In genomic region chr7:90301942-90302646, GRCm38 (mm10) we compare ENCODE assay signal across 8 mouse cellular contexts. TPM values are rescaled to one million over a fixed set of nuclear protein-coding genes. Genes with fewer than 3 reads are reported as not detected.
DNase-seq lines count a peak whose midpoint lies in the region; ATAC-seq and TF ChIP-seq lines count a peak whose summit lies in the region.

Gene Sytl2, plus strand, starts transcription at chr7:90302252.

- peak within 1 kb of the TSS; percentile 54 for H3K9ac ChIP-seq in heart, postnatal 0 days (replicated peaks; ENCODE audit: low read depth, low read length)
- peak within 1 kb of the TSS; percentile 64 for H3K9ac ChIP-seq in neural tube, embryonic 15.5 days (replicated peaks)

- no peak within 1 kb of the TSS for H3K27ac ChIP-seq in embryonic fibroblast, embryonic 13.5 days (ENCODE audit: insufficient read depth, low read length)
- H3K27ac ChIP-seq in heart, postnatal 0 days (ENCODE audit: low read depth) = no peak within 1 kb of the TSS
- H3K27ac ChIP-seq in neural tube, embryonic 15.5 days (replicated peaks) = no peak within 1 kb of the TSS

- peak within 1 kb of the TSS; percentile 91 for H3K4me2 ChIP-seq in heart, postnatal 0 days (ENCODE audit: low read depth, low read length)
- peak within 1 kb of the TSS; percentile 99 for H3K4me2 ChIP-seq in neural tube, embryonic 15.5 days

- TF ChIP-seq POLR2A in embryonic fibroblast, embryonic 13.5 days (IDR thresholded peaks at IDR 0.05; ENCODE audit: low read depth, low read length) = peak; percentile 31; the same call in 1 of the 2 replicates
- TF ChIP-seq POLR2A in lung, adult 2 months (IDR thresholded peaks at IDR 0.05; ENCODE audit: borderline replicate concordance, extremely low read depth, low read depth, low read length) = no peak; the same call in 1 of the 2 replicates

- H3K27me3 ChIP-seq in C2C12 (ENCODE audit: control insufficient read depth, insufficient read depth, insufficient read length) = no peaks in the 10 kb centered on the region
- H3K27me3 ChIP-seq in heart, postnatal 0 days (ENCODE audit: control insufficient read depth, insufficient read depth, low read length) = 0 out of 2 replicates have a peak, but pooled peaks cover 2% of the 10 kb centered on the region
- peaks cover 30% of the 10 kb centered on the region for H3K27me3 ChIP-seq in neural tube, embryonic 15.5 days (replicated peaks)

- no peaks in the 10 kb centered on the region for H3K36me3 ChIP-seq in C2C12 (ENCODE audit: control insufficient read depth, insufficient read depth)
- H3K36me3 ChIP-seq in heart, postnatal 0 days (replicated peaks; ENCODE audit: control insufficient read depth, insufficient read depth, low read length) = no peaks in the 10 kb centered on the region
- no peaks in the 10 kb centered on the region for H3K36me3 ChIP-seq in neural tube, embryonic 15.5 days

- peak; percentile 80 for ATAC-seq in heart, postnatal 0 days (ENCODE audit: insufficient read depth, low read depth)
- peak; percentile 86 for ATAC-seq in neural tube, embryonic 15.5 days (ENCODE audit: low FRiP score)

- H3K9me3 ChIP-seq in heart, postnatal 0 days (replicated peaks; ENCODE audit: control insufficient read depth, low read length) = no peaks in the 10 kb centered on the region
- no peaks in the 10 kb centered on the region for H3K9me3 ChIP-seq in neural tube, embryonic 15.5 days (replicated peaks)

- no peak for TF ChIP-seq CTCF in C2C12 (IDR thresholded peaks at IDR 0.05; ENCODE audit: control insufficient read depth, insufficient read depth, insufficient read length)
- peak; percentile 14; the same call in 1 of the 2 replicates for TF ChIP-seq CTCF in embryonic fibroblast, embryonic 13.5 days (IDR thresholded peaks at IDR 0.05; ENCODE audit: borderline replicate concordance, insufficient read depth, low read length)
- TF ChIP-seq CTCF in heart, postnatal 0 days (IDR thresholded peaks at IDR 0.05; ENCODE audit: low read depth) = 0 out of 2 replicates have a peak, but pooled peaks have one; percentile 12
- TF ChIP-seq CTCF in lung, adult 2 months (IDR thresholded peaks at IDR 0.05; ENCODE audit: insufficient read depth, low read length) = no peak

- H3K79me3 ChIP-seq in C2C12 (ENCODE audit: low read depth) = peaks cover 10% of the 10 kb centered on the region

- H3K79me2 ChIP-seq in C2C12 (ENCODE audit: control insufficient read depth, insufficient read depth) = peaks cover 16% of the 10 kb centered on the region

- 5% methylated on average over 43 of the region's 43 CpGs for WGBS in heart, postnatal 0 days
- WGBS in lung, adult 2 months = 3% methylated on average over 43 of the region's 43 CpGs
- WGBS in neural tube, embryonic 15.5 days = 1% methylated on average over 41 of the region's 43 CpGs

- peaks cover 3% of the 10 kb centered on the region; the same call in 1 of the 2 replicates for H3K4me1 ChIP-seq in embryonic fibroblast, embryonic 13.5 days (ENCODE audit: control insufficient read depth, insufficient read depth, low read length)
- H3K4me1 ChIP-seq in heart, postnatal 0 days (ENCODE audit: control insufficient read depth, insufficient read depth) = no peaks in the 10 kb centered on the region
- H3K4me1 ChIP-seq in lung, adult 2 months (ENCODE audit: control insufficient read depth, insufficient read depth, low read length) = peaks cover under 1% of the 10 kb centered on the region
- peaks cover 7% of the 10 kb centered on the region for H3K4me1 ChIP-seq in neural tube, embryonic 15.5 days

- peak within 1 kb of the TSS; percentile 85 for H3ac ChIP-seq in C2C12 (ENCODE audit: control insufficient read depth, insufficient read length, low read depth)

- no peak for TF ChIP-seq EP300 in heart, postnatal 0 days (IDR thresholded peaks at IDR 0.05; ENCODE audit: low read depth)

- peak; percentile 72 to 79 for DNase-seq in adrenal gland, postnatal 36 days
- peak; percentile 49 for DNase-seq in heart, postnatal 0 days (ENCODE audit: low spot score)
- peak; percentile 69 to 86 for DNase-seq in kidney, postnatal 25 days
- peak; percentile 55 for DNase-seq in lung, adult 2 months
- peak; percentile 62 to 69 for DNase-seq in thymus, adult 18-20 months

- H3K4me3 ChIP-seq in C2C12 (ENCODE audit: insufficient read depth, poor library complexity, severe bottlenecking) = peak within 1 kb of the TSS; percentile 42
- H3K4me3 ChIP-seq in embryonic fibroblast, embryonic 13.5 days (ENCODE audit: insufficient read depth, low read length) = peak within 1 kb of the TSS; percentile 61
- H3K4me3 ChIP-seq in heart, postnatal 0 days (ENCODE audit: low read depth, low read length) = peak within 1 kb of the TSS; percentile 59
- peak within 1 kb of the TSS; percentile 74 for H3K4me3 ChIP-seq in lung, adult 2 months (replicated peaks; ENCODE audit: extremely low read depth, low read depth, low read length)
- H3K4me3 ChIP-seq in neural tube, embryonic 15.5 days (replicated peaks) = peak within 1 kb of the TSS; percentile 67

TF ChIP-seq in C2C12, 6 proteins besides CTCF, POLR2A, EP300 and RAD21:
- TF ChIP-seq USF1 (IDR thresholded peaks at IDR 0.05; ENCODE audit: low read depth) (no peak), CEBPB (IDR thresholded peaks at IDR 0.05; ENCODE audit: low read depth) (no peak), MYOG (IDR thresholded peaks at IDR 0.05; ENCODE audit: control insufficient read depth, extremely low read depth, insufficient read length) (no peak), MAX (IDR thresholded peaks at IDR 0.05) (no peak), FOSL1 (IDR thresholded peaks at IDR 0.05; ENCODE audit: insufficient read depth, low read length, poor library complexity, severe bottlenecking) (no peak), MYOD1 (IDR thresholded peaks at IDR 0.05; ENCODE audit: control insufficient read depth, insufficient read length, low read depth) (no peak)

RNA-seq across cellular contexts. Expression of gene Sytl2, which starts in this region (rescaled TPM):
- 21.9 TPM for polyA plus RNA-seq in C2C12 (2012; fragmentation: generic; extraction: Trizol)
- 1 to 10 TPM; 4.6 to 4.7 TPM for total RNA-seq in adrenal gland, postnatal 36 days (2021)
- 31.1 and 41.3 TPM in 2 replicates for polyA plus RNA-seq in embryonic fibroblast, embryonic 13.5 days (2011; ENCODE audit: insufficient read length, low read depth, missing spikeins)
- 4.6 and 7.0 TPM in 2 replicates for total RNA-seq in heart, postnatal 0 days (2014; rRNA removed; ENCODE audit: low replicate concordance)
- polyA plus RNA-seq in heart, postnatal 0 days (2015; fragmentation: Nextera tagmentation; extraction: Ambion mirVana) = 8.0 and 8.7 TPM in 2 replicates
- 7.6 and 14.0 TPM in 2 replicates for polyA plus RNA-seq in lung, adult 2 months (2012; rRNA removed)
- polyA plus RNA-seq in neural tube, embryonic 15.5 days (2015; fragmentation: Nextera tagmentation; extraction: Ambion mirVana) = 9.8 and 10.1 TPM in 2 replicates

Comparison
In these comparisons a context has a peak if more than half of its experiments do, and no peak if none do; other contexts are left out.
1. CTCF ChIP-seq: peak in embryonic fibroblast, embryonic 13.5 days (single experiment) and heart, postnatal 0 days (single experiment); none in C2C12 (single experiment) and lung, adult 2 months (single experiment).
2. Peak in every context shown above with its lines, with median percentiles within 50 percentile points of each other: H3K4me3 ChIP-seq and DNase-seq.